Mouse (Mus musculus) kidney, adult 2 months (tissue): ENCODE data around the gene Ngfr.

Experiments used
- CTCF ChIP-seq: fragments of 200-500 bp; conservative IDR thresholded peaks from 2 replicates; pipeline ENCODE4 v1.5.1; 2011; ENCODE audit warnings: low read depth, mild to moderate bottlenecking, control low read depth, low read length, moderate library complexity, mixed read lengths; ENCODE audit not compliant: insufficient read depth, insufficient read length
- POLR2A ChIP-seq: fragments of 200-500 bp; IDR thresholded peaks from one replicate; pipeline ENCODE4 v1.6.1; 2011; ENCODE audit warnings: low read depth, low read length, control low read depth

DNA sequence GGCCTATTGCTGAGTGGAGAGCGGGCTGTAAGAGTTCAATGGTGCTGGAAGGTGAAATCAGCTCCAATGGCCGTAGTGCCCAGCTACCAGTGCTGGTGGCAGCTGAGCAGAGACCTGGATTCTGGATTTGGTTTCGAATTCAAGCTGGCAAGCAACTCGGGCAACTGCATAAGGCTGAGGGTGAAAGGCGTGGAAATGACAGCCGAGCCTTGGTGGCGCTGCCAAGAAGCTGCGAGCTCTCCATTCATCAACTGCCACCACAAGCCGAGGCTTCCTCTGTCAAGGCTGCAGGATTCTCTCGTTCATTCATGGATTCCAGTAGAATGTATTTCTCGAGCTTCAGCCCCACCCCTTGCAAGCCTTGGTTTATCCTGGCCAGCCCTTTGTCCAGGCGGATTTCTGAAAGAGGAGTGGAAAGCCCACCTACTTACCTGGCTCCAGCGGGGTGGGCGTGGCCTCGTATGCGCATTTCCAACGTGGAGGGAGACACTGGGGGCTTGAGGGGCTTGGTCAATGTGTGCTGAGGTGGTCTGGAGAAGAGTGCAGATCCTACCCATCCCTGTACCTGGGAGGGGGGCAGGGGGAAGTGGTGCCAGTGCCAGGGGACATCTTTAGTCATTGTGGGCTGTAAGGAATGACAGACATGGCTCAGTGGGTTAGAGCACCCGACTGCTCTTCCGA, 30.4 kb upstream of the Ngfr start:
- TF ChIP-seq CTCF = no peak
- no peak for TF ChIP-seq POLR2A
